Mouse (Mus musculus): ENCODE results near the gene Nfkbia. TPM values are rescaled to one million over a fixed set of nuclear protein-coding genes. Genes with fewer than 3 reads are reported as not detected.

Nfkbia gene
- 4.2 and 6.8 TPM in 2 replicates for polyA plus RNA-seq (2012)

- Histone ChIP-seq H3K27me3 (ENCODE audit: control insufficient read depth) (peaks cover 3% of the 10 kb centered on the region), H3K4me3 (replicated peaks) (peak within 1 kb of the TSS; percentile 84), H3K36me3 (ENCODE audit: control insufficient read depth) (peaks cover 18% of the 10 kb centered on the region), H3K4me1 (ENCODE audit: control insufficient read depth) (peaks cover 38% of the 10 kb centered on the region), H3K9me3 (ENCODE audit: control insufficient read depth, low read length) (no peaks in the 10 kb centered on the region)
- TF ChIP-seq GATA1 (IDR thresholded peaks at IDR 0.05; ENCODE audit: low read length) (no peak), TAL1 (IDR thresholded peaks at IDR 0.05; ENCODE audit: low read length) (no peak)
These were observed at the start of gene Nfkbia for GRCm38 (mm10) chr12:55492184-55492898. Gene Nfkbia (minus strand): TSS chr12:55492647.

DNA sequence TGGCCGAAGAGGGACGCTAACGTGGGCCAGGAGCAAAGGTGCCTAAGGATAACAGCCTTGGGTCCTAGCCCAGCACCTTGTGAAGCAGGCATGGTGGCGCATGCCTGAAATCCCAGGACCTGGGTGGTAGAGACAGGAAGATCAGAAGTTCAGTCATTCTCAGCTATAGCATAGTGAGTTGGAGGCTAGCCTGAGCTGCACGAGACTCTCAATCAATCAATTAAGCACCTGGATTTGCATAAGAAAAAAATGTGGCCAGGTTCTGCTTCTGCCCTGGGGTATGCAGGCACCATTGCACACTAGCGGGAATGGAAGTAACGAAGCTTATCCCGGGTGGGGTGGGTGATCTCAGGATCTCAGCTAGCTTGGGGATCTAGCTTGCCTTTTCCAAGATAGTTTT is 46.7 kb upstream of the Nfkbia start:
- no peaks in the 10 kb centered on the region for H3K4me1 ChIP-seq (ENCODE audit: control insufficient read depth)
- TF ChIP-seq TAL1 (IDR thresholded peaks at IDR 0.05; ENCODE audit: low read length) (no peak), GATA1 (IDR thresholded peaks at IDR 0.05; ENCODE audit: low read length) (no peak)
- peaks cover 2% of the 10 kb centered on the region; the same call in 1 of the 2 replicates for H3K9me3 ChIP-seq (ENCODE audit: control insufficient read depth, low read length)
- no peaks in the 10 kb centered on the region for H3K36me3 ChIP-seq (ENCODE audit: control insufficient read depth)
- H3K27me3 ChIP-seq (ENCODE audit: control insufficient read depth): peaks cover 25% of the 10 kb centered on the region
- no peak overlapping the region for H3K4me3 ChIP-seq (replicated peaks)

DNA sequence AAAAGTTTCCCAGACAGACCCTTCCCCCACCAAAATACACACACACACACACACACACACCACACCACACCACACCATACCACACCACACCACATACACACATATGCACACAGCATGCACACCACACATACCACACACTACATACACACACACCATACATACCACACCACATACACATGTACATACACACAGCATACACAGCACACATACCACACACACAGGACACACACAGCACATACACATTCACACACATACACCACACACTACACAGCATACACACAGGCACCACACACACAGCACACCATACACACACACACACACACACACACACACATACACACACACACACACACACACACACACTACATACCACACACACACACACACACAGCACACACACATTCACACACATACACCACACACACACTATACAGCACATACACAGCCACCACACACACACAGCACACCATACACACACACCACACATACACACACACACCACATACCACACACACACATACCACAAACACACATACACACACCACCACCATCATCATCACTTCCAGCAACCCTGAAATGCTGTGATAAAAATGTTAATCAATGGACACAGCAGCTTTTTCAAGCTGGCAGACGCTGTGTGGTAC is 46.0 kb upstream of the Nfkbia start:
- no peaks in the 10 kb centered on the region for H3K36me3 ChIP-seq (ENCODE audit: control insufficient read depth)
- no peaks in the 10 kb centered on the region for H3K4me1 ChIP-seq (ENCODE audit: control insufficient read depth)
- TF ChIP-seq GATA1 (IDR thresholded peaks at IDR 0.05; ENCODE audit: low read length): no peak
- TF ChIP-seq TAL1 (IDR thresholded peaks at IDR 0.05; ENCODE audit: low read length): 0 out of 3 replicates have a peak, but pooled peaks have one; percentile 21
- H3K9me3 ChIP-seq (ENCODE audit: control insufficient read depth, low read length): peaks cover 2% of the 10 kb centered on the region; the same call in 1 of the 2 replicates
- H3K27me3 ChIP-seq (ENCODE audit: control insufficient read depth): peaks cover 25% of the 10 kb centered on the region
- no peak overlapping the region for H3K4me3 ChIP-seq (replicated peaks)

DNA sequence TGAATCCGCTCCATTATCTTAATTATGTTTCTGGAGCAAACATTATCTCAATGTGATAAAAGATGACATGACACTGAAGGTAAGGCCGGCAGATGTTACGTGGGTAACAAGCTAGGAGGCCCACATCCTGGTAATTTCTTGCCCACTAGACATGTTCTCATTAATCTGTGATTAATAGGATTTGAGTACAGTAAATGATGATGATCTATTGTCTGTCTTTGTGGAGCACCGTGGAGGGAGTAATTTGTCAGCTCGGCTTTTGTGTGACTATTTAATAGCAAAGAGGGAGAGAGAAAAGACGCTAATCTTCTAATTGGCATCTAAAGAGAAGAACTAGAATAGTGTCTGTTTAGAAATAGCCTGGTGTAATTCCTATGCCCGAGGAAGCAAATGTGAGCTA is 45.3 kb upstream of the Nfkbia start:
- Histone ChIP-seq H3K4me3 (replicated peaks) (no peak overlapping the region), H3K9me3 (ENCODE audit: control insufficient read depth, low read length) (peaks cover 2% of the 10 kb centered on the region; the same call in 1 of the 2 replicates), H3K4me1 (ENCODE audit: control insufficient read depth) (no peaks in the 10 kb centered on the region), H3K27me3 (ENCODE audit: control insufficient read depth) (peaks cover 25% of the 10 kb centered on the region), H3K36me3 (ENCODE audit: control insufficient read depth) (no peaks in the 10 kb centered on the region)
- no peak for TF ChIP-seq TAL1 (IDR thresholded peaks at IDR 0.05; ENCODE audit: low read length)
- TF ChIP-seq GATA1 (IDR thresholded peaks at IDR 0.05; ENCODE audit: low read length): no peak

- Histone ChIP-seq H3K4me1 (ENCODE audit: control insufficient read depth) (no peaks in the 10 kb centered on the region), H3K36me3 (ENCODE audit: control insufficient read depth) (no peaks in the 10 kb centered on the region), H3K27me3 (ENCODE audit: control insufficient read depth) (peaks cover 25% of the 10 kb centered on the region), H3K4me3 (replicated peaks) (no peak overlapping the region), H3K9me3 (ENCODE audit: control insufficient read depth, low read length) (peaks cover 2% of the 10 kb centered on the region; the same call in 1 of the 2 replicates)
- TF ChIP-seq TAL1 (IDR thresholded peaks at IDR 0.05; ENCODE audit: low read length): no peak
- no peak for TF ChIP-seq GATA1 (IDR thresholded peaks at IDR 0.05; ENCODE audit: low read length)
These were observed 44.2 kb upstream of the Nfkbia start for GRCm38 (mm10) chr12:55536537-55537135.

- no peak for TF ChIP-seq TAL1 (IDR thresholded peaks at IDR 0.05; ENCODE audit: low read length)
- no peak for TF ChIP-seq GATA1 (IDR thresholded peaks at IDR 0.05; ENCODE audit: low read length)
- H3K27me3 ChIP-seq (ENCODE audit: control insufficient read depth): no peaks in the 10 kb centered on the region
- no peaks in the 10 kb centered on the region for H3K36me3 ChIP-seq (ENCODE audit: control insufficient read depth)
- no peaks in the 10 kb centered on the region for H3K9me3 ChIP-seq (ENCODE audit: control insufficient read depth, low read length)
- H3K4me1 ChIP-seq (ENCODE audit: control insufficient read depth): no peaks in the 10 kb centered on the region
- no peak overlapping the region for H3K4me3 ChIP-seq (replicated peaks)
These were observed 34.7 kb upstream of the Nfkbia start for GRCm38 (mm10) chr12:55526983-55527752.

- H3K27me3 ChIP-seq (ENCODE audit: control insufficient read depth): no peaks in the 10 kb centered on the region
- TF ChIP-seq GATA1 (IDR thresholded peaks at IDR 0.05; ENCODE audit: low read length): no peak
- no peak for TF ChIP-seq TAL1 (IDR thresholded peaks at IDR 0.05; ENCODE audit: low read length)
- no peaks in the 10 kb centered on the region for H3K36me3 ChIP-seq (ENCODE audit: control insufficient read depth)
- H3K9me3 ChIP-seq (ENCODE audit: control insufficient read depth, low read length): no peaks in the 10 kb centered on the region
- no peaks in the 10 kb centered on the region for H3K4me1 ChIP-seq (ENCODE audit: control insufficient read depth)
- no peak overlapping the region for H3K4me3 ChIP-seq (replicated peaks)
These were observed 25.8 kb upstream of the Nfkbia start for GRCm38 (mm10) chr12:55518061-55518738.

DNA sequence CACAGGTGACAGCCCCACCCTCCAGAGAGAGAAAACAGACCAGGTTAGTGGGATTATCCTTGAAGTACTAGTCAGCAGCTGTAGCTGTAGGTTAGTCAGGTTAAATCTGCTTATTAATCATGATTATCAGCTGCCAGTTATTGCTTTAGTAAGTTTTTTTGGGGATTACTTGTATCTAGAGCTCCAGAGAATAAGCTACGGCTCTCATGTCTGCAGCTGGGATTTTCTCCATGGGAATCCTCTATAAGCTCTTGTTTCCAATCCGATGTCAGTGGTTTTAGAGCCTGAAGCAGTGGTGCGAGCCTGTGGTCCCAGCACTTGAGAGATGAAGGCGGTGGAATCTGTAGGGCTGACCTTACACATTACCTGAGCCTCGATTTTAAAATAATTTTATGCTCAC is 16.4 kb upstream of the Nfkbia start:
- Histone ChIP-seq H3K27me3 (ENCODE audit: control insufficient read depth) (peaks cover 9% of the 10 kb centered on the region), H3K9me3 (ENCODE audit: control insufficient read depth, low read length) (no peaks in the 10 kb centered on the region), H3K4me1 (ENCODE audit: control insufficient read depth) (no peaks in the 10 kb centered on the region), H3K4me3 (replicated peaks) (no peak overlapping the region), H3K36me3 (ENCODE audit: control insufficient read depth) (no peaks in the 10 kb centered on the region)
- TF ChIP-seq GATA1 (IDR thresholded peaks at IDR 0.05; ENCODE audit: low read length) (no peak), TAL1 (IDR thresholded peaks at IDR 0.05; ENCODE audit: low read length) (no peak)
